Mouse (Mus musculus): Measurements from ENCODE around the gene Dysf.

DNA sequence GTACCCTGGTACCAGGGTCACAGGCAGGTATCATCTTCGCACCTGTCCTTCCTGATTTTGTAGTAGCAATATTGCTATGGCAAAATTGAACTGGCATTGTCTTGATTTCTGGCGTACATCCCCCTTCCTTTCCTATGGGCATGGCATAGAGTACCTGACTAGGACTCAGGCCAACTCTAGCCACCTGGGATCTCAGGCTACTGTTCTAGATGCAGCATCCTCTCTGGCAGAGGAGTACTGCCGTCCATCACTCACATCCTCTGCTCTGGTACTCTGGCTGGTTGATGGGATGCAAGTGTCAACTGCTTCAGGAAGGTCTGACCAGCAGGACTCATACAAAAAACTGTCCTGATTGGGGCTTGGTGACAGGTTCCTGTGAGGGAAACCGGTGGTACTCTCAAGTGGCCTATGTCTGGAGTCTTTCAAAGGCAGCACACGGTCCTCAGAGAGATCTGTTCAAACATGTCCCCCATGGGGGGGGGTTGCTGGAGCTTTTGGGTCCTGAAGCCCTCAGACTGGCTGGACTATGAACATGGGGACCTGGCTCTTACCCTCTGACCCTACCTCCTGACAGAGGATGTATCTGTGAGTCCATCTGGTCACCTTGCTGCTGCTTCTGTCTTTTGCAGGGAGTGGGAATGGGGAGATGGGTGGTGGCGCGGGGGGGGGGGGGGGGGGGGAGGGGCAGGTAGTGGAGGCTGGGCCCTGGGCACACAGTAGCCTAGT lies 125.8 kb downstream of the Dysf start:
- TF ChIP-seq EP300 (IDR thresholded peaks at IDR 0.05; ENCODE audit: low read length) (no peak), E2F4 (IDR thresholded peaks at IDR 0.05; ENCODE audit: insufficient replicate concordance, low read depth, low read length) (no peak), POLR2A (IDR thresholded peaks at IDR 0.05; ENCODE audit: low read depth, low read length) (no peak), CTCF (conservative IDR thresholded peaks at IDR 0.05 in 1 of 2, IDR thresholded peaks at IDR 0.05 in 1 of 2; ENCODE audit: low read depth in 2 of 2, low read length in 2 of 2) (no peak), MAX (IDR thresholded peaks at IDR 0.05; ENCODE audit: low read length) (no peak)
